Mouse (Mus musculus): ENCODE measurements around the gene Syngr4. TPM values are rescaled to one million over a fixed set of nuclear protein-coding genes. Genes with fewer than 3 reads are reported as not detected.
"Not testable (repeated sequence)": the region's sequence is repeated elsewhere in the genome, so short reads cannot be mapped to it uniquely, and the experiment has no call there.

Syngr4 gene
- total RNA-seq (2014; rRNA removed) = not detected in 2 replicates
- 0.12 TPM in 1 of 2 replicates, not detected in the other for polyA plus RNA-seq (2012; rRNA removed)

GRCm38 (mm10) chr7:45896517-45897257, at the start of gene Syngr4, which contains the start of gene Tmem143:
Gene Syngr4 (minus strand): TSS chr7:45896714.
Gene Tmem143 (plus strand): TSS chr7:45896941.
- Histone ChIP-seq H3K79me2 (ENCODE audit: control insufficient read depth, insufficient read depth, low read length) (no peaks in the 10 kb centered on the region; the same call in 1 of the 2 replicates), H3K36me3 (ENCODE audit: control insufficient read depth, insufficient read depth, low read length) (no peaks in the 10 kb centered on the region), H3K4me3 (ENCODE audit: insufficient read depth, low read depth, low read length) (peak within 1 kb of the TSS; percentile 71), H3K9ac (ENCODE audit: low read depth, low read length) (peak within 1 kb of the TSS; percentile 70), H3K4me1 (ENCODE audit: control insufficient read depth, insufficient read depth, low read length) (peaks cover 6% of the 10 kb centered on the region), H3K27ac (replicated peaks; ENCODE audit: insufficient read depth, low read depth, low read length) (peak within 1 kb of the TSS; percentile 92), H3K27me3 (ENCODE audit: control insufficient read depth, insufficient read depth, low read length) (no peaks in the 10 kb centered on the region)
- TF ChIP-seq POLR2A (IDR thresholded peaks at IDR 0.05; ENCODE audit: extremely low read depth, insufficient read depth, low read length) = peak; percentile 84
- TF ChIP-seq CTCF (IDR thresholded peaks at IDR 0.05; ENCODE audit: low read depth, low read length) = no peak
- DNase-seq (ENCODE audit: extremely low read depth, low read depth, low spot score) = peak; percentile 97
- 1% methylated on average over 40 of the region's 40 CpGs for WGBS

DNA sequence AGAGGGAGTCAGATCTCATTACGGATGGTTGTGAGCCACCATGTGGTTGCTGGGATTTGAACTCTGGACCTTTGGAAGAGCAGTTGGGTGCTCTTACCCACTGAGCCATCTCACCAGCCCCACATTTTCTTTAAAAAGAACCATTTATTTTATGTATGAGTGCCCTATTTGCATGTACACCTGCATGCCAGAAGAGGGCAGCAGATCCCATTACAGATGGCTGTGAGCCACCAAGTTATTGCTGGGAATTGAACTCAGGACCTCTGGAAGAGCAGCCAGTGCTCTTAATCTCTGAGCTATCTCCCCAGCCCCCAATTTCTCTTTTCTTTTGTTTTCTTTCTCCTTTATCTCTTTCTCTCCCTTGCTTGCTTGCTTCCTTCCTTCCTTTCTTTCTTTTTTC, 46.8 kb upstream of the Syngr4 start:
- WGBS = 64% methylated on average over 1 of the region's 1 CpGs

GRCm38 (mm10) chr7:45941986-45942385, 45.5 kb upstream of the Syngr4 start:
- Histone ChIP-seq H3K36me3 (ENCODE audit: control insufficient read depth, insufficient read depth, low read length) (no peaks in the 10 kb centered on the region), H3K27me3 (ENCODE audit: control insufficient read depth, insufficient read depth, low read length) (no peaks in the 10 kb centered on the region), H3K4me3 (ENCODE audit: insufficient read depth, low read depth, low read length) (no peak overlapping the region), H3K79me2 (ENCODE audit: control insufficient read depth, insufficient read depth, low read length) (no peaks in the 10 kb centered on the region), H3K9ac (ENCODE audit: low read depth, low read length) (no peak overlapping the region), H3K4me1 (ENCODE audit: control insufficient read depth, insufficient read depth, low read length) (no peaks in the 10 kb centered on the region), H3K27ac (replicated peaks; ENCODE audit: insufficient read depth, low read depth, low read length) (no peak overlapping the region)
- WGBS = 54% methylated on average over 9 of the region's 9 CpGs
- no peak for DNase-seq (ENCODE audit: extremely low read depth, low read depth, low spot score)
- TF ChIP-seq POLR2A (IDR thresholded peaks at IDR 0.05; ENCODE audit: extremely low read depth, insufficient read depth, low read length) (no peak), CTCF (IDR thresholded peaks at IDR 0.05; ENCODE audit: low read depth, low read length) (no peak)

More for the DNA sequence above, 46.8 kb upstream of the Syngr4 start:
- H3K79me2 ChIP-seq (ENCODE audit: control insufficient read depth, insufficient read depth, low read length); H3K4me1 ChIP-seq (ENCODE audit: control insufficient read depth, insufficient read depth, low read length); H3K9ac ChIP-seq (ENCODE audit: low read depth, low read length); H3K27ac ChIP-seq (replicated peaks; ENCODE audit: insufficient read depth, low read depth, low read length); H3K27me3 ChIP-seq (ENCODE audit: control insufficient read depth, insufficient read depth, low read length); H3K36me3 ChIP-seq (ENCODE audit: control insufficient read depth, insufficient read depth, low read length); H3K4me3 ChIP-seq (ENCODE audit: insufficient read depth, low read depth, low read length); DNase-seq (ENCODE audit: extremely low read depth, low read depth, low spot score): not testable (repeated sequence)
- peak; percentile 35; the same call in 1 of the 2 replicates for TF ChIP-seq CTCF (IDR thresholded peaks at IDR 0.05; ENCODE audit: low read depth, low read length)

- Histone ChIP-seq H3K4me3 (ENCODE audit: insufficient read depth, low read depth, low read length) (no peak overlapping the region), H3K27me3 (ENCODE audit: control insufficient read depth, insufficient read depth, low read length) (no peaks in the 10 kb centered on the region), H3K36me3 (ENCODE audit: control insufficient read depth, insufficient read depth, low read length) (no peaks in the 10 kb centered on the region), H3K4me1 (ENCODE audit: control insufficient read depth, insufficient read depth, low read length) (no peaks in the 10 kb centered on the region), H3K79me2 (ENCODE audit: control insufficient read depth, insufficient read depth, low read length) (no peaks in the 10 kb centered on the region), H3K27ac (replicated peaks; ENCODE audit: insufficient read depth, low read depth, low read length) (no peak overlapping the region), H3K9ac (ENCODE audit: low read depth, low read length) (no peak overlapping the region)
- 28% methylated on average over 2 of the region's 2 CpGs for WGBS
- no peak for TF ChIP-seq POLR2A (IDR thresholded peaks at IDR 0.05; ENCODE audit: extremely low read depth, insufficient read depth, low read length)
- TF ChIP-seq CTCF (IDR thresholded peaks at IDR 0.05; ENCODE audit: low read depth, low read length) = no peak
- peak; percentile 20 for DNase-seq (ENCODE audit: extremely low read depth, low read depth, low spot score)
These were observed 43.3 kb upstream of the Syngr4 start for GRCm38 (mm10) chr7:45939836-45940235.

DNA sequence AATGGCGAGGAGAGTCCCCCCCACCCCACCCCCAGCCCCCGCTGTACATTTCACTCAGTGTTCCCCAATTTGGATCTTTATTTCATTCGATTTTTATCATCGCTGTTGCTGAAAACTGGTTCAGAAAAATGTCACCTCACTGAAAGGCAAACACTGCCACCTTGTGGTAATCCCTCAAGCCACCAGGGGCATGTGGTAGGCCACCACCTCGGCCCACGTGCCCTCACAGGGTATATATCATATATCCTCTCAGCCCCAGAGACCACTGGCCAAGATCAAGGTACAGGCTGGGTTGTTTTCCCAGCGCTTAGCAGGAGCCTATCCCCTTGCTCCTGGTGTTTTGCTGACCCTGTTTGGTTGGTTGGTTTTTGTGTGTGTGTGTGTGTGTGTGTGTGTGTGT, 38.6 kb upstream of the Syngr4 start:
- Histone ChIP-seq H3K79me2 (ENCODE audit: control insufficient read depth, insufficient read depth, low read length) (no peaks in the 10 kb centered on the region), H3K36me3 (ENCODE audit: control insufficient read depth, insufficient read depth, low read length) (no peaks in the 10 kb centered on the region), H3K27me3 (ENCODE audit: control insufficient read depth, insufficient read depth, low read length) (no peaks in the 10 kb centered on the region), H3K27ac (replicated peaks; ENCODE audit: insufficient read depth, low read depth, low read length) (no peak overlapping the region), H3K4me1 (ENCODE audit: control insufficient read depth, insufficient read depth, low read length) (no peaks in the 10 kb centered on the region), H3K4me3 (ENCODE audit: insufficient read depth, low read depth, low read length) (no peak overlapping the region), H3K9ac (ENCODE audit: low read depth, low read length) (no peak overlapping the region)
- WGBS = 15% methylated on average over 7 of the region's 7 CpGs
- DNase-seq (ENCODE audit: extremely low read depth, low read depth, low spot score) = peak; percentile 59
- TF ChIP-seq CTCF (IDR thresholded peaks at IDR 0.05; ENCODE audit: low read depth, low read length) (peak; percentile 86), POLR2A (IDR thresholded peaks at IDR 0.05; ENCODE audit: extremely low read depth, insufficient read depth, low read length) (no peak)

DNA sequence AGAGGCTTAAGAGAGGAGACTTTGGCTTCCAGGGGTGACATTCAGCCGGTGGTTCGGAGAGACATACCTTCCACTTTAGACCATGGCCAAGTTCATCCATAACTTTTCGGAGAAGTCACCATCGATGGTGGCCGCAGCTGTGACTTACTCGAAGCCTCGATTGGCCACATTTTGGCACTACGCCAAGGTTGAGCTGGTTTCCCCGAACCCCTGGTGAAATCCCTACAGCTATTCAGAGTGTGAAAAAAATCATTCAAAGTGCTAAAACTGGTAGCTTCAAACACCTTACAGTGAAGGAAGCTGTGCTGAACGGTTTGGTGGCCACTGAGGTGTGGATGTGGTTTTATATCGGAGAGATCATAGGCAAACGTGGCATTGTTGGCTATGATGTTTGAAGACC, 37.3 kb upstream of the Syngr4 start:
- 88% methylated on average over 12 of the region's 12 CpGs for WGBS
- not testable (repeated sequence) for H3K36me3 ChIP-seq (ENCODE audit: control insufficient read depth, insufficient read depth, low read length); H3K79me2 ChIP-seq (ENCODE audit: control insufficient read depth, insufficient read depth, low read length)

More for the DNA sequence above, 37.3 kb upstream of the Syngr4 start:
- not testable (repeated sequence) for H3K27me3 ChIP-seq (ENCODE audit: control insufficient read depth, insufficient read depth, low read length); H3K27ac ChIP-seq (replicated peaks; ENCODE audit: insufficient read depth, low read depth, low read length); H3K4me3 ChIP-seq (ENCODE audit: insufficient read depth, low read depth, low read length); H3K9ac ChIP-seq (ENCODE audit: low read depth, low read length); DNase-seq (ENCODE audit: extremely low read depth, low read depth, low spot score); H3K4me1 ChIP-seq (ENCODE audit: control insufficient read depth, insufficient read depth, low read length)
